Mouse (Mus musculus) liver, postnatal 0 days (tissue): ENCODE data around the gene Tbc1d23.

Source experiments
- CTCF ChIP-seq: sonication (generic); IDR thresholded peaks from 2 replicates; pipeline ENCODE4 v1.5.1; 2016; ENCODE audit warnings: antibody characterized with exemption, low read depth
- EP300 ChIP-seq: IDR thresholded peaks from 2 replicates; pipeline ENCODE4 v1.6.1; 2016; ENCODE audit warnings: antibody characterized with exemption, low read depth, mild to moderate bottlenecking

DNA sequence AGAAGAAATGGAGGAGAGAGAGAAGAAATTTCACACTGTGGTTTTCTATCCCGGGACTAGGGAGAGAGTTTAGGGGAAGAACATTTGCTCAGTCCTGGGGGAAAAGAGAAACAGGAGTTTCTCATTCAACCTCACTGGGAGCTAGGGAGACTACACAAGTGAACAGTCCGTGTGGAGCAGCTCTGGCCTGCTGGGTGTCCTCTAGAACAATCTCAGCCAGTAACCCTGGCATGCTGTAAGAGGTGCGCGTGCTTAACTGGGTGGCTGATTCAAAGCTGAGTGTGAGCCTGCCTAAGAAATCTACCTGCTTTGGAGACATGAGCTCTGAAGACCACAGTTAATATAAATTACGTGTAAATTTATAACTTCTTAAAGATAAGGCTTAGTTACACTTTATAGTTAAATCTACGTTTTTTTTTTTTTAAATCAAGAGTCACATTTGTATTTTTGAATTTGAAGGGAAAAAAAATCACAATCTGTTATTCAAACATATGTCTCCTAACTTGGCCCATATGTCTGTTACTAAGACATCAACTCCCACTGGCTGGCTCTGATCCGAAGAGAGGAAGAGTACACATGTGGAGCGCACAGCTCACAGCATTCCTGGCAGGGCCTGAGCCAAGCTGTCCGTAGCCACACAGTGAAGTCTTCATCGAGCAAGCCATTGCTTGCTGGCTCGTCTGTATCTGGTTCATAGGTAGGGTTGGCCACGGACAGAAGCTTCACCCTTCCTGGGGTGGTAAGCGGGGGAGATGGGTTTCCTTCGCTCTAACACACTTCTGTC lies 36.9 kb upstream of the Tbc1d23 start:
- TF ChIP-seq CTCF (no peak), EP300 (no peak)
